Mouse (Mus musculus) CH12.LX (cell line): ENCODE data around the gene Plac9a. TPM values are rescaled to one million over a fixed set of nuclear protein-coding genes. Genes with fewer than 3 reads are reported as not detected.
"Not testable (repeated sequence)": the region's sequence is repeated elsewhere in the genome, so short reads cannot be mapped to it uniquely, and the experiment has no call there.

Experiments used
- DNase-seq: peaks from one replicate; pipeline ENCODE4 v3.0.0-alpha.2; 2013; ENCODE audit errors: extremely low read depth
- H3K27ac ChIP-seq: 2 replicates; pipeline ENCODE4 v1.5.1; 2012; ENCODE audit warnings: low read depth, mild to moderate bottlenecking, control low read depth, moderate library complexity; ENCODE audit not compliant: insufficient read depth
- H3K27me3 ChIP-seq: replicated peaks from 2 replicates; pipeline ENCODE3; 2012; ENCODE audit warnings: inconsistent platforms
- H3K36me3 ChIP-seq, 2 experiments: replicated peaks in 1 of 2; 2 replicates each; pipeline versions ENCODE3 to v1.6.1; 2012; ENCODE audit warnings: inconsistent platforms in 1 of 2, low read length in 1 of 2, mild to moderate bottlenecking in 1 of 2, mixed read lengths in 1 of 2, moderate library complexity in 1 of 2; ENCODE audit not compliant: control insufficient read depth in 1 of 2, insufficient read depth in 1 of 2
- H3K4me1 ChIP-seq, 2 experiments: 2 replicates each; pipeline ENCODE4 v1.6.1; 2012; ENCODE audit warnings: inconsistent platforms in 1 of 2, moderate library complexity in 1 of 2; ENCODE audit not compliant: insufficient read depth in 2 of 2, control insufficient read depth in 1 of 2
- H3K4me2 ChIP-seq: 2 replicates; pipeline ENCODE4 v1.6.1; 2012; ENCODE audit warnings: low read depth, mild to moderate bottlenecking, control low read depth; ENCODE audit not compliant: poor library complexity, insufficient read depth, severe bottlenecking
- H3K4me3 ChIP-seq, 3 experiments: fragments of 150-350 bp in 1 of 3; sonication (generic) in 1 of 3; replicated peaks in 1 of 3; 2 replicates each; pipeline versions ENCODE3 to v1.5.1; 2011 to 2012; ENCODE audit warnings: low read depth in 2 of 3, low read length in 2 of 3, mild to moderate bottlenecking in 2 of 3, moderate library complexity in 2 of 3, control low read depth in 1 of 3, improper control_type of control experiment in 1 of 3, inconsistent platforms in 1 of 3, mixed read lengths in 1 of 3; ENCODE audit not compliant: poor library complexity in 1 of 3
- H3K79me2 ChIP-seq: replicated peaks from 2 replicates; pipeline ENCODE4 v1.6.1; 2012; ENCODE audit warnings: mild to moderate bottlenecking, moderate library complexity; ENCODE audit not compliant: control insufficient read depth, poor library complexity, insufficient read depth, severe bottlenecking; ENCODE audit errors: extremely low read depth
- H3K9ac ChIP-seq: 2 replicates; pipeline ENCODE4 v1.6.1; 2012; ENCODE audit warnings: low read depth, mild to moderate bottlenecking, control low read depth, moderate library complexity; ENCODE audit not compliant: insufficient read depth
- H3K9me3 ChIP-seq: replicated peaks from 2 replicates; pipeline ENCODE3; 2012; ENCODE audit warnings: low read length, inconsistent platforms, mixed read lengths
- dilution Hi-C: fragments of 300-500 bp; cut with MboI; formaldehyde crosslinking; loops from 2 replicates; pipeline ENCODE4 v1.14.3; 2020; ENCODE audit warnings: low sequenced_read_pairs; ENCODE audit not compliant: extremely low pct_unique_long_range_greater_than_20kb, extremely low pct_ligation_motif_present
- in situ Hi-C: fragments of 300-500 bp; cut with MboI; formaldehyde crosslinking; loops from 3 replicates; pipeline ENCODE4 v1.14.3; 2019; ENCODE audit warnings: low sequenced_read_pairs, low pct_ligation_motif_present, low pct_unique_long_range_greater_than_20kb, mixed read lengths
- polyA plus RNA-seq: library from polyadenylated mRNA; unstranded; fragments of >175 nt; gene quantifications from 2 replicates; pipeline ENCODE4 v1.2.1, GENCODE M21; 2012; ENCODE audit warnings: low read depth; ENCODE audit not compliant: insufficient read length
- total RNA-seq, 2 experiments: library from RNA; depleted of rRNA; stranded (reverse); fragments of 300-350 nt in 1 of 2; fragments of >200 nt in 1 of 2; gene quantifications; 2 replicates each; pipeline ENCODE4 v1.2.3; 2012 to 2014

The Plac9a gene
- total and polyA plus RNA-seq, 3 experiments = not detected

GRCm38 (mm10) chr14:25908976-25909375 lies 6.1 kb upstream of the Plac9a start:
- H3K79me2 ChIP-seq, H3K9ac ChIP-seq, H3K27ac ChIP-seq, H3K4me3 ChIP-seq, DNase-seq, in situ Hi-C loops, H3K9me3 ChIP-seq, H3K4me1 ChIP-seq, H3K4me2 ChIP-seq, H3K36me3 ChIP-seq, H3K27me3 ChIP-seq, dilution Hi-C loops: not testable (repeated sequence)

DNA sequence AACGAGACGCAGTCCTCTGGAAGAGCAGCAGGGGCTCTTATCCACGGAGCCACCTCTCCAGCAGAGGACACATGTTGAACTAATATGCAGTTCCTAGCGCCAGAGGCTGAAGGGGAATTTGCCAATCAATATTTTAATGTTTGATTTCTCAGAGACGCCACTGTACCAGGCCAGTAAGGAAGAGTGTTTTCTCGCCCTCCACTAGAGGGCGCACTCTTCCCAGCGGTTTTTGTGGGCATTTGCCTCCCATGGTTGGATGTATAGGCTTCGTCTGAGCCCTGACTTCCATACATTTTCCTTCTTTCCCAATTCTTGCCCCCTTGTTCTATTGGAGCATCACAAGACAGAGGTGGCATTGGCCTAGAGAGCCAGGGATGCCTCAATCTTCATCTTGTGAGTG lies 4.4 kb upstream of the Plac9a start:
- H3K9ac ChIP-seq, H3K4me1 ChIP-seq, H3K36me3 ChIP-seq, H3K79me2 ChIP-seq, dilution Hi-C loops, in situ Hi-C loops, H3K27ac ChIP-seq, H3K4me2 ChIP-seq, H3K27me3 ChIP-seq, H3K9me3 ChIP-seq, DNase-seq, H3K4me3 ChIP-seq: not testable (repeated sequence)

DNA sequence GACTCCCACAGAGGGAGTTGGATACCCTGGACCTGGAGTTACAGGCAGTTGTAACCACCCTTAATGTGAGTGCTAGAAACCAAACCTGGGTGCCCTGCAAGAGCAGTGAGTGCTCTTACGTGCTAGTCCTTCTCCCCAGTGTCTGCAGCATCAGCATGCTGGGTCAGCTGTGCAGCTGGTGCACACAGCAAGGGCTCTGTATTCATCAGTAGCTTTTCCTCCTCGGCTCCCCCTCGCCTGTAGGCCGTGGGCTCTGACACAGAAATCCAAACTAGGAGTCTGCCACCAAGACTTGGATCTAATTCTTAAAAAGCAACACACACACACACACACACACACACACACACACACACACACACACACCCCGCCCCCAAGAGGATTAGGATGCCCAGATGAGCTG lies 2.3 kb upstream of the Plac9a start:
- H3K9ac ChIP-seq, H3K79me2 ChIP-seq, H3K36me3 ChIP-seq, in situ Hi-C loops, H3K4me1 ChIP-seq, H3K9me3 ChIP-seq, H3K4me3 ChIP-seq, DNase-seq, dilution Hi-C loops, H3K27me3 ChIP-seq, H3K27ac ChIP-seq, H3K4me2 ChIP-seq: not testable (repeated sequence)

GRCm38 (mm10) chr14:25895686-25896085 lies 7.2 kb downstream of the Plac9a start:
- DNase-seq, H3K4me2 ChIP-seq, H3K79me2 ChIP-seq, H3K9me3 ChIP-seq, H3K4me1 ChIP-seq, dilution Hi-C loops, H3K27ac ChIP-seq, H3K27me3 ChIP-seq, H3K36me3 ChIP-seq, H3K4me3 ChIP-seq, H3K9ac ChIP-seq, in situ Hi-C loops: not testable (repeated sequence)

GRCm38 (mm10) chr14:25894566-25894965 lies 8.3 kb downstream of the Plac9a start:
- DNase-seq, H3K9ac ChIP-seq, H3K27ac ChIP-seq, H3K4me3 ChIP-seq, H3K4me1 ChIP-seq, in situ Hi-C loops, H3K36me3 ChIP-seq, dilution Hi-C loops, H3K9me3 ChIP-seq, H3K27me3 ChIP-seq, H3K79me2 ChIP-seq, H3K4me2 ChIP-seq: not testable (repeated sequence)

- H3K4me3 ChIP-seq, H3K27me3 ChIP-seq, in situ Hi-C loops, dilution Hi-C loops, H3K27ac ChIP-seq, DNase-seq, H3K9me3 ChIP-seq, H3K9ac ChIP-seq, H3K4me2 ChIP-seq, H3K36me3 ChIP-seq, H3K4me1 ChIP-seq, H3K79me2 ChIP-seq: not testable (repeated sequence)
Observed at GRCm38 (mm10) chr14:25885886-25886285, 17.0 kb downstream of the Plac9a start.
